Mouse (Mus musculus): ENCODE results near the gene Adat1. TPM values are rescaled to one million over a fixed set of nuclear protein-coding genes. Genes with fewer than 3 reads are reported as not detected.
A peak's percentile ranks its signal among the peaks of the same experiment; 100 is the strongest.

Gene Adat1
- polyA plus RNA-seq (2015; fragmentation: Nextera tagmentation; extraction: Ambion mirVana) = 11.9 and 12.8 TPM in 2 replicates

- ATAC-seq (ENCODE audit: insufficient number of reproducible peaks, insufficient read depth, low FRiP score, low TSS enrichment, low read depth) = peak; percentile 90
- H3K4me1 ChIP-seq = peaks cover 6% of the 10 kb centered on the region
- H3K4me2 ChIP-seq = peak within 1 kb of the TSS; percentile 71
- peak within 1 kb of the TSS; percentile 84 for H3K9ac ChIP-seq
- H3K36me3 ChIP-seq = peaks cover 64% of the 10 kb centered on the region
- 5% methylated on average over 33 of the region's 33 CpGs for WGBS
- H3K9me3 ChIP-seq = no peaks in the 10 kb centered on the region
- H3K27ac ChIP-seq = 0 out of 2 replicates have a peak within 1 kb of the TSS, but pooled peaks have one; percentile 28
- no peaks in the 10 kb centered on the region for H3K27me3 ChIP-seq
- H3K4me3 ChIP-seq = peak within 1 kb of the TSS; percentile 78
These were observed at the start of gene Adat1 for GRCm38 (mm10) chr8:111992013-111992702. Adat1 (minus strand) TSS chr8:111992302.

- ATAC-seq (ENCODE audit: insufficient number of reproducible peaks, insufficient read depth, low FRiP score, low TSS enrichment, low read depth) = no peak
- H3K4me3 ChIP-seq = no peak overlapping the region
- H3K9me3 ChIP-seq = no peaks in the 10 kb centered on the region
- no peak overlapping the region for H3K27ac ChIP-seq
- H3K9ac ChIP-seq = no peak overlapping the region
- no peaks in the 10 kb centered on the region for H3K36me3 ChIP-seq
- no peak overlapping the region for H3K4me2 ChIP-seq
- no peaks in the 10 kb centered on the region for H3K27me3 ChIP-seq
- 77% methylated on average over 17 of the region's 18 CpGs for WGBS
- H3K4me1 ChIP-seq = no peaks in the 10 kb centered on the region
These were observed 45.4 kb upstream of the Adat1 start for GRCm38 (mm10) chr8:112037521-112037920.

- H3K27ac ChIP-seq = no peak overlapping the region
- no peaks in the 10 kb centered on the region for H3K36me3 ChIP-seq
- ATAC-seq (ENCODE audit: insufficient number of reproducible peaks, insufficient read depth, low FRiP score, low TSS enrichment, low read depth) = no peak
- WGBS = 6% methylated on average over 8 of the region's 8 CpGs
- H3K4me2 ChIP-seq = no peak overlapping the region
- no peaks in the 10 kb centered on the region for H3K9me3 ChIP-seq
- no peaks in the 10 kb centered on the region for H3K27me3 ChIP-seq
- H3K4me3 ChIP-seq = no peak overlapping the region
- H3K9ac ChIP-seq = no peak overlapping the region
- H3K4me1 ChIP-seq = no peaks in the 10 kb centered on the region
These were observed 42.5 kb upstream of the Adat1 start for GRCm38 (mm10) chr8:112034603-112035002.

- 45% methylated on average over 7 of the region's 7 CpGs for WGBS
- no peaks in the 10 kb centered on the region for H3K4me1 ChIP-seq
- H3K27me3 ChIP-seq = no peaks in the 10 kb centered on the region
- no peak overlapping the region for H3K9ac ChIP-seq
- no peak for ATAC-seq (ENCODE audit: insufficient number of reproducible peaks, insufficient read depth, low FRiP score, low TSS enrichment, low read depth)
- no peak overlapping the region for H3K4me2 ChIP-seq
- no peaks in the 10 kb centered on the region for H3K9me3 ChIP-seq
- H3K27ac ChIP-seq = no peak overlapping the region
- no peaks in the 10 kb centered on the region for H3K36me3 ChIP-seq
- no peak overlapping the region for H3K4me3 ChIP-seq
These were observed 41.0 kb upstream of the Adat1 start for GRCm38 (mm10) chr8:112033071-112033470.

- Histone ChIP-seq H3K27me3 (no peaks in the 10 kb centered on the region), H3K4me2 (no peak overlapping the region), H3K4me3 (no peak overlapping the region), H3K9me3 (no peaks in the 10 kb centered on the region), H3K27ac (no peak overlapping the region), H3K9ac (no peak overlapping the region), H3K36me3 (no peaks in the 10 kb centered on the region), H3K4me1 (peaks cover 14% of the 10 kb centered on the region)
- ATAC-seq (ENCODE audit: insufficient number of reproducible peaks, insufficient read depth, low FRiP score, low TSS enrichment, low read depth) = no peak
- WGBS = 51% methylated on average over 6 of the region's 6 CpGs
These were observed 38.6 kb upstream of the Adat1 start for GRCm38 (mm10) chr8:112030663-112031062.

GRCm38 (mm10) chr8:112029455-112029854, 37.4 kb upstream of the Adat1 start:
- H3K9me3 ChIP-seq = no peaks in the 10 kb centered on the region

GRCm38 (mm10) chr8:112014936-112015335, 22.8 kb upstream of the Adat1 start, which contains the start of gene Gm6793:
Gm6793 (minus strand) TSS chr8:112015036.
- peaks cover 40% of the 10 kb centered on the region for H3K36me3 ChIP-seq
- no peak for ATAC-seq (ENCODE audit: insufficient number of reproducible peaks, insufficient read depth, low FRiP score, low TSS enrichment, low read depth)
- 91% methylated on average over 11 of the region's 11 CpGs for WGBS

More at GRCm38 (mm10) chr8:112029455-112029854, 37.4 kb upstream of the Adat1 start:
- no peaks in the 10 kb centered on the region for H3K27me3 ChIP-seq
- no peak overlapping the region for H3K4me2 ChIP-seq
- peaks cover 15% of the 10 kb centered on the region for H3K4me1 ChIP-seq
- no peak overlapping the region for H3K27ac ChIP-seq
- no peaks in the 10 kb centered on the region for H3K36me3 ChIP-seq
- no peak overlapping the region for H3K9ac ChIP-seq
- no peak for ATAC-seq (ENCODE audit: insufficient number of reproducible peaks, insufficient read depth, low FRiP score, low TSS enrichment, low read depth)
- WGBS = 86% methylated on average over 7 of the region's 7 CpGs
- no peak overlapping the region for H3K4me3 ChIP-seq

GRCm38 (mm10) chr8:112011816-112012242, 19.7 kb upstream of the Adat1 start:
- H3K27ac ChIP-seq = peak overlapping the region; percentile 86
- H3K9me3 ChIP-seq = no peaks in the 10 kb centered on the region
- H3K36me3 ChIP-seq = peaks cover 19% of the 10 kb centered on the region
- peak; percentile 63; the same call in 1 of the 2 replicates for ATAC-seq (ENCODE audit: insufficient number of reproducible peaks, insufficient read depth, low FRiP score, low TSS enrichment, low read depth)
- under 1% methylated on average over 39 of the region's 40 CpGs for WGBS
- H3K4me3 ChIP-seq = peak overlapping the region; percentile 98
- peak overlapping the region; percentile 88 for H3K4me2 ChIP-seq
- peaks cover 26% of the 10 kb centered on the region for H3K4me1 ChIP-seq
- H3K27me3 ChIP-seq = no peaks in the 10 kb centered on the region
- peak overlapping the region; percentile 93 for H3K9ac ChIP-seq

More at GRCm38 (mm10) chr8:112014936-112015335, 22.8 kb upstream of the Adat1 start, which contains the start of gene Gm6793:
- Histone ChIP-seq H3K4me2 (no peak within 1 kb of the TSS), H3K9me3 (no peaks in the 10 kb centered on the region), H3K4me3 (no peak within 1 kb of the TSS), H3K4me1 (peaks cover 19% of the 10 kb centered on the region), H3K27me3 (no peaks in the 10 kb centered on the region), H3K9ac (no peak within 1 kb of the TSS), H3K27ac (no peak within 1 kb of the TSS)

- H3K4me2 ChIP-seq = peak within 1 kb of the TSS; percentile 88
- H3K9me3 ChIP-seq = no peaks in the 10 kb centered on the region
- peak within 1 kb of the TSS; percentile 86 for H3K27ac ChIP-seq
- peaks cover 26% of the 10 kb centered on the region for H3K4me1 ChIP-seq
- under 1% methylated on average over 61 of the region's 61 CpGs for WGBS
- peaks cover 13% of the 10 kb centered on the region for H3K36me3 ChIP-seq
- H3K4me3 ChIP-seq = peak within 1 kb of the TSS; percentile 98
- peak within 1 kb of the TSS; percentile 93 for H3K9ac ChIP-seq
- no peaks in the 10 kb centered on the region for H3K27me3 ChIP-seq
- peak; percentile 88 for ATAC-seq (ENCODE audit: insufficient number of reproducible peaks, insufficient read depth, low FRiP score, low TSS enrichment, low read depth)
These were observed 19.1 kb upstream of the Adat1 start, which contains the start of the genes Kars and Terf2ip for GRCm38 (mm10) chr8:112010997-112011815. Kars (minus strand) TSS chr8:112011323. Terf2ip (plus strand) TSS chr8:112011398.

- Histone ChIP-seq H3K36me3 (peaks cover 19% of the 10 kb centered on the region), H3K4me2 (peak overlapping the region; percentile 88), H3K27me3 (no peaks in the 10 kb centered on the region), H3K27ac (no peak overlapping the region), H3K4me3 (no peak overlapping the region; the same call in 1 of the 2 replicates), H3K9ac (no peak overlapping the region), H3K9me3 (no peaks in the 10 kb centered on the region), H3K4me1 (peaks cover 26% of the 10 kb centered on the region)
- no peak for ATAC-seq (ENCODE audit: insufficient number of reproducible peaks, insufficient read depth, low FRiP score, low TSS enrichment, low read depth)
- WGBS = 93% methylated on average over 7 of the region's 7 CpGs
These were observed 17.5 kb upstream of the Adat1 start for GRCm38 (mm10) chr8:112009558-112009957.

- peaks cover 35% of the 10 kb centered on the region for H3K36me3 ChIP-seq
- no peak for ATAC-seq (ENCODE audit: insufficient number of reproducible peaks, insufficient read depth, low FRiP score, low TSS enrichment, low read depth)
- H3K9ac ChIP-seq = no peak overlapping the region
- H3K4me1 ChIP-seq = peaks cover 19% of the 10 kb centered on the region
- no peak overlapping the region for H3K27ac ChIP-seq
- 94% methylated on average over 2 of the region's 2 CpGs for WGBS
- no peaks in the 10 kb centered on the region for H3K27me3 ChIP-seq
- no peak overlapping the region for H3K4me3 ChIP-seq
- H3K4me2 ChIP-seq = no peak overlapping the region
- no peaks in the 10 kb centered on the region for H3K9me3 ChIP-seq
These were observed 15.6 kb upstream of the Adat1 start for GRCm38 (mm10) chr8:112007669-112008068.
